Mouse (Mus musculus) limb, embryonic 11.5 days (tissue): Measurements from ENCODE around the gene Gbp7. TPM values are rescaled to one million over a fixed set of nuclear protein-coding genes. Genes with fewer than 3 reads are reported as not detected.

Source experiments
- polyA plus RNA-seq: library from polyadenylated mRNA; unstranded; fragments of >200 nt; fragmentation: Nextera tagmentation; extraction: Ambion mirVana; gene quantifications from 2 replicates; pipeline ENCODE4 v1.2.1, GENCODE M21; 2014

Gbp7 gene
- polyA plus RNA-seq, 1 experiment from 2014 or later: 1.9 TPM

Other genes with a start within 250 kb of the Gbp7 start
- 15.3 and 15.6 TPM in 2 replicates for gene Pdlim5, start 134.6 kb upstream of the Gbp7 start, polyA plus RNA-seq
- not detected in 2 replicates for gene Gbp5, start 36.4 kb upstream of the Gbp7 start, polyA plus RNA-seq
- gene Gbp3, start 29.7 kb downstream of the Gbp7 start, polyA plus RNA-seq: 0.23 and 0.82 TPM in 2 replicates
- gene Gbp2b, start 64.5 kb downstream of the Gbp7 start, polyA plus RNA-seq: not detected in 2 replicates
- gene Gbp2, start 90.3 kb downstream of the Gbp7 start, polyA plus RNA-seq: 0.19 TPM in 1 of 2 replicates, not detected in the other
- 12.0 and 13.5 TPM in 2 replicates for gene Kyat3, start 170.7 kb downstream of the Gbp7 start, polyA plus RNA-seq
- gene Gtf2b, start 234.7 kb downstream of the Gbp7 start, polyA plus RNA-seq: 97.4 and 101 TPM in 2 replicates